Mouse (Mus musculus) small intestine, adult 2 months (tissue): ENCODE results near the gene Wdr81. TPM values are rescaled to one million over a fixed set of nuclear protein-coding genes. Genes with fewer than 3 reads are reported as not detected.

Source experiments
- H3K27ac ChIP-seq: fragments of 200-500 bp; 2 replicates; pipeline ENCODE4 v1.5.1; 2012; ENCODE audit warnings: low read depth, low read length, control low read depth, inconsistent platforms; ENCODE audit not compliant: insufficient read depth
- H3K27me3 ChIP-seq: fragments of 200-500 bp; 2 replicates; pipeline ENCODE4 v1.6.1; 2012; ENCODE audit warnings: mild to moderate bottlenecking, moderate library complexity, low read length, inconsistent platforms; ENCODE audit not compliant: control insufficient read depth, insufficient read depth
- H3K36me3 ChIP-seq: fragments of 200-500 bp; 2 replicates; pipeline ENCODE4 v1.6.1; 2012; ENCODE audit warnings: mild to moderate bottlenecking, low read length, control low read depth, inconsistent platforms; ENCODE audit not compliant: control insufficient read depth, insufficient read depth
- H3K4me1 ChIP-seq: fragments of 200-500 bp; 2 replicates; pipeline ENCODE4 v1.6.1; 2012; ENCODE audit warnings: low read length, inconsistent platforms, mixed read lengths; ENCODE audit not compliant: control insufficient read depth, insufficient read depth, insufficient read length
- H3K4me3 ChIP-seq: fragments of 200-500 bp; 2 replicates; pipeline ENCODE4 v1.5.1; 2012; ENCODE audit warnings: low read depth, mild to moderate bottlenecking, control low read depth, inconsistent platforms, low read length, moderate library complexity
- CTCF ChIP-seq: fragments of 200-500 bp; IDR thresholded peaks from 2 replicates; pipeline ENCODE4 v1.5.1; 2012; ENCODE audit warnings: low read depth, mild to moderate bottlenecking, control low read depth, inconsistent platforms, low read length, moderate library complexity, mixed read lengths; ENCODE audit not compliant: insufficient replicate concordance, insufficient read length; ENCODE audit errors: extremely low read depth
- POLR2A ChIP-seq: fragments of 200-500 bp; IDR thresholded peaks from 2 replicates; pipeline ENCODE4 v1.6.1; 2012; ENCODE audit warnings: low read depth, mild to moderate bottlenecking, control low read depth, inconsistent platforms, low read length, moderate library complexity
- WGBS: fragments of 180-500 bp; shearing (Covaris S2); methylation state at CpG from one replicate; pipeline ENCODE4 v1.1.7; 2018; 5-methylcytosine and 5-hydroxymethylcytosine counted together
- polyA plus RNA-seq: library from polyadenylated mRNA; depleted of rRNA; stranded (reverse); fragments of >200 nt; gene quantifications from 2 replicates; pipeline ENCODE4 v1.2.3, GENCODE M21; 2012

Gene Wdr81
- polyA plus RNA-seq, 1 experiment: 18.3 TPM

- Histone ChIP-seq H3K27ac (peak overlapping the region; percentile 49; the same call in 1 of the 2 replicates), H3K4me3 (no peak overlapping the region)
- 78% methylated on average over 7 of the region's 7 CpGs for WGBS
These were observed 18.9 kb upstream of the Wdr81 start for GRCm38 (mm10) chr11:75473376-75473775.

GRCm38 (mm10) chr11:75472469-75473081, 18.1 kb upstream of the Wdr81 start:
- H3K4me3 ChIP-seq: peak overlapping the region; percentile 12; the same call in 1 of the 2 replicates
- no peaks in the 10 kb centered on the region for H3K36me3 ChIP-seq
- no peaks in the 10 kb centered on the region for H3K27me3 ChIP-seq
- WGBS: 30% methylated on average over 11 of the region's 11 CpGs
- H3K27ac ChIP-seq: peak overlapping the region; percentile 77
- TF ChIP-seq POLR2A: no peak
- TF ChIP-seq CTCF: no peak
- H3K4me1 ChIP-seq: peaks cover 26% of the 10 kb centered on the region

More at GRCm38 (mm10) chr11:75473376-75473775, 18.9 kb upstream of the Wdr81 start:
- peaks cover 23% of the 10 kb centered on the region; the same call in 1 of the 2 replicates for H3K4me1 ChIP-seq
- H3K27me3 ChIP-seq: no peaks in the 10 kb centered on the region
- TF ChIP-seq CTCF (no peak), POLR2A (no peak)
- no peaks in the 10 kb centered on the region for H3K36me3 ChIP-seq

- Histone ChIP-seq H3K27me3 (no peaks in the 10 kb centered on the region), H3K27ac (peak overlapping the region; percentile 89), H3K36me3 (peaks cover 7% of the 10 kb centered on the region), H3K4me1 (peaks cover 28% of the 10 kb centered on the region), H3K4me3 (no peak overlapping the region)
- 32% methylated on average over 3 of the region's 3 CpGs for WGBS
- TF ChIP-seq CTCF (no peak), POLR2A (no peak)
These were observed 16.2 kb upstream of the Wdr81 start for GRCm38 (mm10) chr11:75470675-75471074.

GRCm38 (mm10) chr11:75469261-75469660, 14.7 kb upstream of the Wdr81 start:
- WGBS: 72% methylated on average over 4 of the region's 4 CpGs
- Histone ChIP-seq H3K27me3 (no peaks in the 10 kb centered on the region), H3K36me3 (peaks cover 21% of the 10 kb centered on the region), H3K27ac (peak overlapping the region; percentile 75), H3K4me3 (peak overlapping the region; percentile 57), H3K4me1 (peaks cover 36% of the 10 kb centered on the region)
- no peak for TF ChIP-seq POLR2A

- 63% methylated on average over 7 of the region's 7 CpGs for WGBS
- Histone ChIP-seq H3K4me3 (peak overlapping the region; percentile 60), H3K27ac (peak overlapping the region; percentile 0; the same call in 1 of the 2 replicates), H3K36me3 (peaks cover 25% of the 10 kb centered on the region), H3K27me3 (no peaks in the 10 kb centered on the region), H3K4me1 (peaks cover 34% of the 10 kb centered on the region)
- TF ChIP-seq CTCF (no peak), POLR2A (no peak)
These were observed 13.9 kb upstream of the Wdr81 start for GRCm38 (mm10) chr11:75468410-75468809.

DNA sequence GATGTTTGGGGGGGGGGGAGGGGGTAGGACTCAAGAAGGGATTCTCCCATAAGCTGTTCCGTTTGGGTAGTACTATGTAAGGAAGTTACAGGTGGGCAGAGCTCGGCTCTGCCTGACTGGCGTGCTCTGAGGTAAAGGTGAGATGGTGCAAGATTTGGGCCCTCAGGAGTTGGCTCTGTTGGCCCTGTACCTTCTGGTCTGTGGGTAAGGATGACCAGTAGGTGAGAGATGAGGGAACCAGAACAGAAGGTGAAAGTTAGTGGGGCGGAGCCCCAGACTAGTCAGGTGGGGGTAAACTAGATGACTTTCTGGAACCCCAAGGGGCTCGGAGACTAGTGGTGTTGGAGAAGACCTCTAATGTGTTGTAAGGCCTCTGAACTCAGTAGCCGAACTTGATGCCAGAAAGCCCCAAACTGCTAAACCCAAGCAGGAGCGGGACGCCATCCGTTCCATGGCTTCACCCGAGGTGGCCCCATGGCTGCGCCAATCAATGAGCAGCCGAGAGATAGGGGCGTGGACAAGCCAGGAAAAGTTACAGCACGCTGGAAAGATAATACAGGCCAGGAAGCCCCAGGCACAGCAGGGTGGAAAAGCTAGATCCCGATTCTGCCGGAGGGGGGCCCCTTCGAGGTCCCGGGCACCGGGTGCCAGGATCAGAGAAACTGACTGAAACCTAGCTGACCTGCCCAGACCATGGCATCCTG, 13.1 kb upstream of the Wdr81 start:
- no peaks in the 10 kb centered on the region for H3K27me3 ChIP-seq
- 17% methylated on average over 19 of the region's 19 CpGs for WGBS
- peak overlapping the region; percentile 0; the same call in 1 of the 2 replicates for H3K27ac ChIP-seq
- H3K4me1 ChIP-seq: peaks cover 29% of the 10 kb centered on the region
- H3K4me3 ChIP-seq: peak overlapping the region; percentile 60
- H3K36me3 ChIP-seq: peaks cover 27% of the 10 kb centered on the region
- TF ChIP-seq POLR2A (peak; percentile 45; the same call in 1 of the 2 replicates), CTCF (0 out of 2 replicates have a peak, but pooled peaks have one; percentile 20)
